Mouse (Mus musculus) hindbrain, embryonic 11.5 days (tissue): ENCODE measurements around the gene Epor. TPM values are rescaled to one million over a fixed set of nuclear protein-coding genes. Genes with fewer than 3 reads are reported as not detected.

Experiments
- ATAC-seq: fragments of 200-750 bp; cut with Nextera tagmentation; 2 replicates; pipeline ENCODE4 v1.8.0; 2017; ENCODE audit warnings: mild to moderate bottlenecking, moderate TSS enrichment, moderate library complexity; ENCODE audit not compliant: low FRiP score
- DNase-seq: peaks from one replicate; pipeline ENCODE4 v3.0.0-alpha.2; 2015; ENCODE audit warnings: low spot score
- H3K27ac ChIP-seq: fragments of 300-500 bp; sonication (generic); 2 replicates; pipeline ENCODE4 v1.5.1; 2014; ENCODE audit warnings: mild to moderate bottlenecking, low read depth, low read length
- H3K27me3 ChIP-seq: fragments of 300-500 bp; sonication (generic); 2 replicates; pipeline ENCODE4 v1.6.1; 2014; ENCODE audit warnings: mild to moderate bottlenecking, low read length, moderate library complexity, mixed read lengths; ENCODE audit not compliant: control insufficient read depth, insufficient read depth
- H3K36me3 ChIP-seq: fragments of 300-500 bp; sonication (generic); 2 replicates; pipeline ENCODE4 v1.6.1; 2014; ENCODE audit warnings: mild to moderate bottlenecking, low read length, moderate library complexity, mixed read lengths; ENCODE audit not compliant: control insufficient read depth, insufficient read depth
- H3K4me1 ChIP-seq: fragments of 300-500 bp; sonication (generic); replicated peaks from 2 replicates; pipeline ENCODE4 v1.6.1; 2014; ENCODE audit warnings: low read length, mixed read lengths; ENCODE audit not compliant: control insufficient read depth, insufficient read depth
- H3K4me2 ChIP-seq: fragments of 300-500 bp; sonication (generic); replicated peaks from 2 replicates; pipeline ENCODE4 v1.6.1; 2014; ENCODE audit warnings: mild to moderate bottlenecking, low read depth, low read length
- H3K4me3 ChIP-seq: fragments of 300-500 bp; sonication (generic); 2 replicates; pipeline ENCODE4 v1.5.1; 2014; ENCODE audit warnings: low read depth, low read length
- H3K9ac ChIP-seq: fragments of 300-500 bp; sonication (generic); 2 replicates; pipeline ENCODE4 v1.6.1; 2014; ENCODE audit warnings: low read depth, low read length
- H3K9me3 ChIP-seq: fragments of 300-500 bp; sonication (generic); 2 replicates; pipeline ENCODE4 v1.6.1; 2016; ENCODE audit warnings: low read length; ENCODE audit not compliant: control insufficient read depth
- WGBS: fragments of 180-500 bp; shearing (Covaris S2); extraction: QIAGEN DNeasy Blood & Tissue Kit; methylation state at CpG from one replicate; pipeline ENCODE4 v1.1.7; 2014; 5-methylcytosine and 5-hydroxymethylcytosine counted together
- polyA plus RNA-seq: library from polyadenylated mRNA; unstranded; fragments of >200 nt; fragmentation: Nextera tagmentation; extraction: Ambion mirVana; gene quantifications from 2 replicates; pipeline ENCODE4 v1.2.1, GENCODE M21; 2014

The Epor gene
- polyA plus RNA-seq, 1 experiment from 2014 or later, result 5.2 TPM

GRCm38 (mm10) chr9:21951977-21952376 lies 11.3 kb downstream of the Epor start:
- no peak for DNase-seq
- no peak for ATAC-seq
- H3K4me2 ChIP-seq, result no peak overlapping the region

DNA sequence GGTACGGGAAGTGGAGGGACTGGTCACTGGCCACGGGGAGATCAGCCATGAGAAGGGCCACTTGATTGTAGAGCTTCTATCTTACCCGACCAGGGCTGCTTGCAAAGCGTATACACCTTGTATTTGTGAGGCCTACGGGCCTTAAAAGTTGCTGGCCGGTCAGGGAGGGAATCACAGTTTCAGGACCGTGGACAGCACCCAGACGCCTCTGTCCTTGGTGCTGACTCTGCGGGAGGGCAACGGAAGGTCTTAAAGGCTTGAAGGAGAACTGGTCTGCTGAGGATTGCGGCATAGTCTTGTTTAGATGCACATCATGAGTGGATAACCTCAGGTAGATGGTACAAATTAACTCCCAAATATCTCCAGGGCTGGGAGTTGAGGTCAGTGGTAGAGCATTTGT lies 13.0 kb downstream of the Epor start:
- Histone ChIP-seq H3K36me3 (no peaks in the 10 kb centered on the region), H3K9me3 (no peaks in the 10 kb centered on the region), H3K9ac (no peak overlapping the region), H3K27ac (no peak overlapping the region), H3K4me1 (peaks cover 2% of the 10 kb centered on the region; the same call in 1 of the 2 replicates), H3K4me3 (no peak overlapping the region), H3K4me2 (no peak overlapping the region), H3K27me3 (peaks cover 7% of the 10 kb centered on the region; the same call in 1 of the 2 replicates)
- 16% methylated on average over 11 of the region's 11 CpGs for WGBS
- ATAC-seq (no peak), DNase-seq (peak; percentile 86)

More at GRCm38 (mm10) chr9:21951977-21952376, 11.3 kb downstream of the Epor start:
- no peak overlapping the region for H3K27ac ChIP-seq
- H3K36me3 ChIP-seq, result no peaks in the 10 kb centered on the region
- peaks cover 2% of the 10 kb centered on the region; the same call in 1 of the 2 replicates for H3K4me1 ChIP-seq
- H3K27me3 ChIP-seq, result peaks cover 7% of the 10 kb centered on the region; the same call in 1 of the 2 replicates
- no peak overlapping the region for H3K9ac ChIP-seq
- no peaks in the 10 kb centered on the region for H3K9me3 ChIP-seq
- WGBS, result 82% methylated on average over 3 of the region's 3 CpGs
- H3K4me3 ChIP-seq, result no peak overlapping the region

DNA sequence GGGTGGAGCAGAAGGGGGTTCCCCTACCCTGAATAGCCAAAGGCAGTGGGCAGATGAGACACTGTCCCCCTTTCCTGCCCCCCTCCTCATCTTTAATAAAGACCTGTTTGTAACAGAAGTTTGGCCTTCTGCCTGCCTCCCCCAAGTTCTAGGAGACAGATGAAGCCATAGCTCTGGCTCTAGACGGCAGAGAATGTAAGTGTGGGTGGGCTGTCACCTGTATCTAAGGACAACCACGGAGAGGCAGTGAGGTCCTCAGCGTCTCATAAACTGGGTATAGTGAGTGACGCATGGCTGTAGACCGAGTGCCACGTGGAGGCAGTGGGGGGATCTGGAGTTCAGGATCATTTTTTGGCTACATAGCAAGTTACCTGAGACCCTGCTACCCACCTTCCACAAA lies 14.5 kb downstream of the Epor start:
- H3K4me2 ChIP-seq, result no peak overlapping the region
- WGBS, result 74% methylated on average over 6 of the region's 6 CpGs
- peaks cover 7% of the 10 kb centered on the region; the same call in 1 of the 2 replicates for H3K27me3 ChIP-seq

DNA sequence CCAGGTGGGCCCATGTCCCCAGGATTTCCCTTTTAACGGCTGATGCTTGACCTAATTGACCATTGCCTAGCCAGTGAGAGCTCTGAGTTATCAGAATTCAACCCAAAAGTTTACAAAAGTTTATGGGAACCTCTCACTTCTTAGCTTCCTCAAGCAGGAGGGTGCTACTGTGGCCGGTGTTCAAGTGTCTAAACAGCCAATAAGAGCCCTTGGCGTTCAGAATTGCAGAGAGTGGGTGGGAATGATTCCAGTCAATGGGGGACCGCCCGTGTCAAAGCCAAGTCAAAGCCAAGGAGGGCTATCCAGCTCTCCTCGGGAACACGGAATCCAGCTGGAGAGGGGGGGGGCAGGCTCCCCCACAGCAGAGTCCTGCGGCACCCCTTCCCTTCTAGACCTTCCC lies 15.2 kb downstream of the Epor start:
- no peaks in the 10 kb centered on the region for H3K36me3 ChIP-seq
- no peaks in the 10 kb centered on the region for H3K9me3 ChIP-seq
- DNase-seq (no peak), ATAC-seq (no peak)
- no peak overlapping the region for H3K9ac ChIP-seq
- H3K27me3 ChIP-seq, result peaks cover 7% of the 10 kb centered on the region; the same call in 1 of the 2 replicates
- H3K4me3 ChIP-seq, result no peak overlapping the region
- no peaks in the 10 kb centered on the region; the same call in 1 of the 2 replicates for H3K4me1 ChIP-seq
- 56% methylated on average over 8 of the region's 8 CpGs for WGBS
- H3K27ac ChIP-seq, result no peak overlapping the region
- no peak overlapping the region for H3K4me2 ChIP-seq

More for the DNA sequence above, 14.5 kb downstream of the Epor start:
- no peak overlapping the region for H3K27ac ChIP-seq
- no peak overlapping the region for H3K4me3 ChIP-seq
- no peak for DNase-seq
- H3K36me3 ChIP-seq, result no peaks in the 10 kb centered on the region
- no peak overlapping the region for H3K9ac ChIP-seq
- no peak for ATAC-seq
- peaks cover 2% of the 10 kb centered on the region; the same call in 1 of the 2 replicates for H3K4me1 ChIP-seq
- H3K9me3 ChIP-seq, result no peaks in the 10 kb centered on the region

GRCm38 (mm10) chr9:21947540-21948130 lies 15.7 kb downstream of the Epor start:
- 5% methylated on average over 23 of the region's 28 CpGs for WGBS
- H3K27me3 ChIP-seq, result peaks cover 7% of the 10 kb centered on the region; the same call in 1 of the 2 replicates
- no peak overlapping the region for H3K9ac ChIP-seq
- ATAC-seq, result peak; percentile 18; the same call in 1 of the 2 replicates
- no peak overlapping the region for H3K4me2 ChIP-seq
- H3K4me3 ChIP-seq, result no peak overlapping the region; the same call in 1 of the 2 replicates
- no peak overlapping the region for H3K27ac ChIP-seq
- DNase-seq, result no peak
- no peaks in the 10 kb centered on the region for H3K9me3 ChIP-seq
- no peaks in the 10 kb centered on the region for H3K36me3 ChIP-seq
- H3K4me1 ChIP-seq, result no peaks in the 10 kb centered on the region; the same call in 1 of the 2 replicates

GRCm38 (mm10) chr9:21944267-21944666 lies 19.0 kb downstream of the Epor start:
- Histone ChIP-seq H3K4me3 (no peak overlapping the region), H3K27me3 (peaks cover 7% of the 10 kb centered on the region; the same call in 1 of the 2 replicates), H3K36me3 (no peaks in the 10 kb centered on the region), H3K4me2 (no peak overlapping the region; the same call in 1 of the 2 replicates), H3K27ac (no peak overlapping the region), H3K4me1 (no peaks in the 10 kb centered on the region; the same call in 1 of the 2 replicates), H3K9ac (no peak overlapping the region), H3K9me3 (no peaks in the 10 kb centered on the region)
- ATAC-seq, result no peak
- WGBS, result 21% methylated on average over 23 of the region's 23 CpGs
- no peak for DNase-seq

- ATAC-seq (0 out of 2 replicates have a peak, but pooled peaks have one; percentile 33), DNase-seq (no peak)
- Histone ChIP-seq H3K9ac (no peak overlapping the region), H3K4me2 (no peak overlapping the region), H3K4me1 (no peaks in the 10 kb centered on the region; the same call in 1 of the 2 replicates), H3K27me3 (peaks cover 7% of the 10 kb centered on the region; the same call in 1 of the 2 replicates), H3K4me3 (no peak overlapping the region), H3K9me3 (no peaks in the 10 kb centered on the region), H3K27ac (no peak overlapping the region), H3K36me3 (no peaks in the 10 kb centered on the region)
- WGBS, result 54% methylated on average over 12 of the region's 12 CpGs
Measured at GRCm38 (mm10) chr9:21943638-21944037, 19.7 kb downstream of the Epor start.

DNA sequence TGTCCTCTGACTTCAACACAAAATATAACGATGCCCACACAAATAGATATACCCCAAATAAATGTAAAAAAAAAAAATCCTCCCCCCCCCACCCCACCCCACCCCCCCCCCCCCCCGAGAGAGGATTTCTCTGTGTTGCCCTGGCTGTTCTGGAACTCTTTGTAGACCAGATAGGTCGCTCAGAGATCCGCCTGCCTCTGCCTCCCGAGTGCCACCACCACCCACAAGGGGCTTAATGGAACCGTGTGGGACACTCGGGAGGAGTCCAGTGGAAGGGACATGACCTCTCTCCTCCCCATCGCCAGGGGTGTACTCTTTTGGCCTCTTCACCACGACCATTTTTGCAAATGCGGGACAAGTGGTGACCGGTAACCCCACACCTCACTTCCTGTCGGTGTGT lies 20.3 kb downstream of the Epor start:
- Histone ChIP-seq H3K36me3 (no peaks in the 10 kb centered on the region), H3K4me1 (no peaks in the 10 kb centered on the region; the same call in 1 of the 2 replicates), H3K4me3 (no peak overlapping the region), H3K27ac (no peak overlapping the region), H3K4me2 (no peak overlapping the region), H3K27me3 (peaks cover 6% of the 10 kb centered on the region; the same call in 1 of the 2 replicates), H3K9me3 (no peaks in the 10 kb centered on the region), H3K9ac (no peak overlapping the region)
- 78% methylated on average over 11 of the region's 12 CpGs for WGBS
- no peak for ATAC-seq
- no peak for DNase-seq
